In the genomic region with DNA sequence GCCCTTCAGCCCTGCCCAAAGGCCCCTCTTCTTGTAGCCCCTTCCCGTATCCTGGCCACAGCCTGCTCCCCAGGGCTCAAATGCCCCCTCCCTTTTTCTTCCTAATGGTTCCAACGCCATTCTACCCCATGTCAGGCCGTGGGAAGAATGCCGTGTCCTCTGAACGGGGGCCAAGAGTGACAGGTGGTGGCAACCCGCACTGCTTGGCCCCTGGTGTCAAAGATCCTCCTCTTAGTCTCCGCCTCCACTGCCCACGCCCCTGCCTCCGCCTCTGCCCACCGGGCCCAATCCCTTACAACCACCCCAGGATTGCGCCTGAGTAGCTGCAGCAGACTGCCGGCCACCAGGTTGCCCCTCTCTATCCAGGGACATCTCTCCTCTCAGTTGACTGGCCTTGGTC, we compare ENCODE assay signal across 21 mouse cellular contexts. TPM values are rescaled to one million over a fixed set of nuclear protein-coding genes. Genes with fewer than 3 reads are reported as not detected.
DNase-seq lines count a peak whose midpoint lies in the region; ATAC-seq and TF ChIP-seq lines count a peak whose summit lies in the region.
"Had no signal": no experiment of that assay in that cellular context is flagged by ENCODE, and none has a peak within 500 bp of the region (broad histone marks: within the 10 kb centered on the region; RNA-seq: fewer than 3 reads in every experiment).

A gene (plus strand): TSS at position 322 of the 400 bp plus-strand sequence.

- no peak within 1 kb of the TSS for H3K4me3 ChIP-seq in C2C12 (ENCODE audit: insufficient read depth, poor library complexity, severe bottlenecking)
- no peak within 1 kb of the TSS for H3K4me3 ChIP-seq in limb, embryonic 13.5 days
- H3K4me3 ChIP-seq: forebrain, embryonic 12.5 days; hindbrain, embryonic 15.5 days; left cerebral cortex, adult 2 months; megakaryocyte, embryonic 14.5 days had no signal

- H3K4me2 ChIP-seq in limb, embryonic 13.5 days (replicated peaks), result no peak within 1 kb of the TSS
- H3K4me2 ChIP-seq: forebrain, embryonic 12.5 days; hindbrain, embryonic 15.5 days had no signal

- H3K79me3 ChIP-seq in C2C12 (ENCODE audit: low read depth), result no peaks in the 10 kb centered on the region

- 23% methylated on average over 12 of the region's 12 CpGs for WGBS in limb, embryonic 13.5 days

- H3K79me2 ChIP-seq in C2C12 (ENCODE audit: control insufficient read depth, insufficient read depth), result no peaks in the 10 kb centered on the region

- no peaks in the 10 kb centered on the region for H3K9me3 ChIP-seq in limb, embryonic 13.5 days
- H3K9me3 ChIP-seq: forebrain, embryonic 12.5 days; hindbrain, embryonic 15.5 days had no signal

- H3K27ac ChIP-seq in limb, embryonic 13.5 days, result no peak within 1 kb of the TSS
- H3K27ac ChIP-seq: forebrain, embryonic 12.5 days; hindbrain, embryonic 15.5 days; left cerebral cortex, adult 2 months had no signal

- no peaks in the 10 kb centered on the region for H3K27me3 ChIP-seq in C2C12 (ENCODE audit: control insufficient read depth, insufficient read depth, insufficient read length)
- peaks cover 42% of the 10 kb centered on the region for H3K27me3 ChIP-seq in limb, embryonic 13.5 days

- no peak within 1 kb of the TSS for H3K9ac ChIP-seq in limb, embryonic 13.5 days
- H3K9ac ChIP-seq: forebrain, embryonic 12.5 days; hindbrain, embryonic 15.5 days; liver, postnatal 0 days had no signal

- peaks cover 23% of the 10 kb centered on the region for H3K4me1 ChIP-seq in limb, embryonic 13.5 days

- no peaks in the 10 kb centered on the region for H3K36me3 ChIP-seq in C2C12 (ENCODE audit: control insufficient read depth, insufficient read depth)
- H3K36me3 ChIP-seq in limb, embryonic 13.5 days, result no peaks in the 10 kb centered on the region
- H3K36me3 ChIP-seq: forebrain, embryonic 12.5 days; hindbrain, embryonic 15.5 days had no signal

- no peak within 1 kb of the TSS for H3ac ChIP-seq in C2C12 (ENCODE audit: control insufficient read depth, insufficient read length, low read depth)

- ATAC-seq in limb, embryonic 13.5 days (ENCODE audit: low FRiP score, low read depth), result 0 out of 2 replicates have a peak, but pooled peaks have one; percentile 14
- ATAC-seq: intestine, postnatal 0 days; liver, postnatal 0 days had no signal

- TF ChIP-seq CTCF in C2C12 (IDR thresholded peaks at IDR 0.05; ENCODE audit: control insufficient read depth, insufficient read depth, insufficient read length), result no peak

- DNase-seq in cerebellum, postnatal 25 days, result peak; percentile 62 to 73
- no peak for DNase-seq in cerebellum, adult 11-12 months
- peak; percentile 90 to 92 for DNase-seq in gastrocnemius, adult 8-10 months (ENCODE audit: low spot score in 2 of 2)
- DNase-seq in adipocyte (ENCODE audit: low spot score), result no peak
- no peak for DNase-seq in urinary bladder, postnatal 25 days (ENCODE audit: low spot score)
- DNase-seq: B cell, adult 2 months; embryo, embryonic 11 days; heart, postnatal 14 days; liver; liver, postnatal 0 days; lung, postnatal 14 days; right cerebral cortex, postnatal 4 days; thymus, postnatal 4 days had no signal

TF ChIP-seq in C2C12, 6 proteins besides CTCF, POLR2A, EP300 and RAD21:
- no peak for TF ChIP-seq CEBPB (IDR thresholded peaks at IDR 0.05; ENCODE audit: low read depth)
- peak; percentile 77 for TF ChIP-seq MYOD1 (IDR thresholded peaks at IDR 0.05; ENCODE audit: control insufficient read depth, insufficient read length, low read depth)

RNA-seq across cellular contexts. Expression of the gene that starts here (rescaled TPM):
- 3.9 TPM for polyA plus RNA-seq in C2C12 (2012; fragmentation: generic; extraction: Trizol)
- 100 to 1,000 TPM; 731 to 847 (median 747) TPM for total RNA-seq in gastrocnemius, adult 8-10 months (2022)
- 0.05 and 0.08 TPM in 2 replicates for polyA plus RNA-seq in limb, embryonic 13.5 days (2015; fragmentation: Nextera tagmentation; extraction: Ambion mirVana)
- total RNA-seq: left cerebral cortex, adult 2 months had no signal
- polyA plus RNA-seq: forebrain, embryonic 12.5 days; intestine, postnatal 0 days; liver, postnatal 0 days; neural tube, embryonic 14.5 days had no signal

Comparison
In these comparisons a context has a peak if more than half of its experiments do, and no peak if none do; other contexts are left out.
1. DNase-seq: peak in cerebellum, postnatal 25 days (2 of 2) and gastrocnemius, adult 8-10 months (2 of 2); none in cerebellum, adult 11-12 months (single experiment), adipocyte (single experiment) and urinary bladder, postnatal 25 days (single experiment).
2. Peak in ATAC-seq in limb, embryonic 13.5 days; RNA of the gene not detected or under 1 TPM.